Mouse (Mus musculus): ENCODE measurements around the gene Steap2.
"Not testable (repeated sequence)": the region's sequence is repeated elsewhere in the genome, so short reads cannot be mapped to it uniquely, and the experiment has no call there.

Steap2 gene

DNA sequence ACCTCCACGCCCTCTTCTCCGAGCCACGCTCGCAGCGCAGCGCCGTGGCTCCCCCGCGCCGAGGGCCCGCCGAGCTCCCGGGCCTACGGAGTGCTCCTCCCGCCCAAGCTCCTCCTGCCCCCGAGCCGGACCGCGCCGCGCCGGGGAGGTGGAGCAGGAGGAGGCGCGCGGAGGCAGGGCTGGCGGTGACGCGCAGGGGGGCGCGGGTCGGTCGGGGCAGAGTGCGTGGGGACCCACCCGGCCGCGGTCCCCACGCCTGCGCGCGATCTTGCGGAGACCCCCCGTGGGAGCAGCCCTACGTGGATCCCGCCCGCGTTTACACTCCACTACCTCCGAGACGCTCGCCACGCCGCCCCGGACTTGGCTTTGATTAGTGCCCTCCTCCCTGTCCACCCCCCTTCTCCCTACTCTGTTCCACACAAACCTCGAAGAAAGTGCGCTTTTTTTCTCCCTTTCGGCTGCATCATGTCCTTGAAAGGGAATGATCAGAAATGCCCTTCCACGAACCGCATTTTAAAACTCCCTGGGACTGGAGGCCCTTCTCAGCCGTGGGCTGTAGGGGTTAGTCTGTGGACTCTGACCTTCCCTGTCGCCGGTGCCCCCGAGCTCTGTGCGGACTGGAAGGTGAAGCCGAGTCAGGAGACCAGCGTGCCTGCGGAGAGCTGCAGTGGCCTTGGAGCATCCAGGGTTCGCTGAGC, at the start of gene Steap2:
Gene Steap2 (minus strand): TSS at position 623 of the 698 bp plus-strand sequence.
- no peak for DNase-seq

DNA sequence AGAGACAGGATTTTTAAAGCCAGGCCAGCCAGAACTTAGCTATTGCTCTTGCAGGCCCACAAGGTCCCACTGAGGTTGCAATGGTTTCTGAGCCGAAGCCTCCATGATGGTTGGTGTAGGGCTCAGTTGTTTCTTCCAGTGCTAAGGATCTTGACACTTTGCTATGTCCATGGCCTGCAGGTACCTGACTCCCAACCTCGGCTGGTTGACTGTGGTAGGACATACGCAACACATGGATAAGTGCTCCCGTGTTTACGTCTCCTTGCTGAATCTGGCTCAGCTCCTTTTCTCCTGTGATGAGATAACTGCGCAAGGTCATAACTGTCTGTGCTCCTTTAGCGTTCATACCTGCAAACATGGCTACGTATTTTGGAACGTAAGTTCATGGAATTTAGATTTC, 40.1 kb upstream of the Steap2 start:
- no peak for DNase-seq

DNA sequence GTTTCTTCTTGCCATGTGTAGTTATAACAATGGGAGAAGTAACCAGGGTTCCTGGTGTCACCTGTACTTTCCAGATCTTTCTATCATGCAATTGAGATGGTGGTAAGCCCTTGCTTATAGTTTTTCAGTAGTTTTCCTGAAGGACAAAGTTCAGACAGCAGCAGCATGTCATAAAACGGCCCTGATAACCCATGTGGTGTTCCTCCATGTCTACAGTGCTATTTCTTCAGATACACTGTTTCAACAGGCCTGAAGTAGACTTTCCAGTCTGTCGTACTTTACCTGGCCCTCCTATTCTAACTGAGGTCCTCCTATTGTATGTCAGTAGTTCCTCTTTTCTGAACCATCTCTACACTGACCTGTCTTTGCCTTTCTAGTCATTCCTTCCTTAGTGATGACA, 38.5 kb upstream of the Steap2 start:
- no peak for DNase-seq

DNA sequence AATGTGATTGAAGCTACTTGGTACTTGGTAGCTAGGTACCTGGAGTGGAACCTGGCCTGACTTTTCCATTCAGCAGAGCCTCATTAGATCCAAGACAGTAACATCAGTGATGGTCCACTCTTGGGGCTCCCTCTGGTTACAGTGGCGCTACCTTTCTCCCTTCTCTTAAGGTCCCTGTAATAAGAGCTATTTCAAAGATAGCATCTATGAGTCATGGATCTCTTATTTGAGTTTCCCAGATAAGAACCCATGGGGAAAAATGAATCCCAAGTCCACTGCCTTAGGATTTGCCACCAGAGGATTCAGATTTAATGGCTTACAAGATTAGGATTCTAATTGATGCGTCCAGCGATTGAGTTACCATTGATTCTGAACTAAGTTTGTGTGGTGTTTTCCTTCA, 37.8 kb upstream of the Steap2 start:
- DNase-seq: no peak

DNA sequence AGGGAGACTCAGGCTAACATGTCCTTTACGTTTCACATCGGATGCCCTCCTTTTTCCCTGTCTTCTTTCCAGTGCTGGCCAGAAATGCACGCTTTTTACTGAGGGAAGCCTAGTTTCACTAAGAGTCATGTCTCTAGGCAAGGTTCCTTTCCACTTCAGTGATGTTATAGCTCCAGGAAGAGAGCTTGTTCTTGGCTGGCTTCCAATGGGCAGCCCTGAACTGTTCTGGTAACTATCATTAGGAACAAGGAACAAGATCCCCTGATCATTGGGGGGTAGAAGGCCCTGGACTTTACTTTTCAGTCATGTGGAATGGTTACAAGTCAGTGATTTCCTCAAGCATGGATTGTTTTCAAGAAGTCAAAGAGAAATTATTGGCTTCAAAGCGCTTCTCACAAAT, 35.5 kb upstream of the Steap2 start:
- DNase-seq: no peak

DNA sequence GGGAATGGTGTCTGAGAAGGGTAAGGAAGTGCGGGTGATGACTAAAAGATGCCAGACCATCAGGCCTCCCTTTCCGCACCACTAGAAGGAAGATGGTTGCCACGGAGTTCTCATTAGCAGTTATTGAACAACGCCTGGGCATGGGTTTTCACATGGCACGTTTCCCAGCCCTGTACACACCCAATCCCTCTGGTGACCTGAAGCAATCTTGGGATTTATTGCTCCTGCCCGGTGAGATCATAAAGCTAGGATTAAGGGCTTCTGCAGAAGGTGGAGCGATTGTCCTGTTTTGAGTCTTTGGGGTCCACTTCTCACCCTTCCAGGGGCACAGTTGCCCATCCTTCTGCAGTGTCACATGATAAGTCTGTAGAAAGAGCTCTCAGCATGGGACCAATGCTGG, 27.8 kb upstream of the Steap2 start:
- DNase-seq: no peak

DNA sequence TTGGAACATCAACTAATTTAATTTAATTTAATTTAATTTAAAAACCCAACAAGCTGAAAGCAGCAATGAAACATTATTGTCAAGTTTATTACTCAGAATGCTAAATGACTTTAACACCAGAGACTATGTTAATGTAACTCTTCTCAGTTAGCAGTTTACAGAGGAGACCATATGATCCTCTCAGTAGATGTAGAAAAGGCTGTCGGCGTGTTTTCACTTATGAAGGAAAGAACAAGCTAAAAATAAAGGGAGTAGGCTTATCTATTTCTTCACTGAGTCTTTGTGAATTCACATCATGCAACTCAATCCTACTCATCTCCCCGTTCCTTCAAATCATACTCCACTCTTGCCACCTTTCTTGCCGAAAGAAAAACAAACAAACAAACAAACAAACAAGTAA, 16.7 kb upstream of the Steap2 start:
- no peak for DNase-seq

DNA sequence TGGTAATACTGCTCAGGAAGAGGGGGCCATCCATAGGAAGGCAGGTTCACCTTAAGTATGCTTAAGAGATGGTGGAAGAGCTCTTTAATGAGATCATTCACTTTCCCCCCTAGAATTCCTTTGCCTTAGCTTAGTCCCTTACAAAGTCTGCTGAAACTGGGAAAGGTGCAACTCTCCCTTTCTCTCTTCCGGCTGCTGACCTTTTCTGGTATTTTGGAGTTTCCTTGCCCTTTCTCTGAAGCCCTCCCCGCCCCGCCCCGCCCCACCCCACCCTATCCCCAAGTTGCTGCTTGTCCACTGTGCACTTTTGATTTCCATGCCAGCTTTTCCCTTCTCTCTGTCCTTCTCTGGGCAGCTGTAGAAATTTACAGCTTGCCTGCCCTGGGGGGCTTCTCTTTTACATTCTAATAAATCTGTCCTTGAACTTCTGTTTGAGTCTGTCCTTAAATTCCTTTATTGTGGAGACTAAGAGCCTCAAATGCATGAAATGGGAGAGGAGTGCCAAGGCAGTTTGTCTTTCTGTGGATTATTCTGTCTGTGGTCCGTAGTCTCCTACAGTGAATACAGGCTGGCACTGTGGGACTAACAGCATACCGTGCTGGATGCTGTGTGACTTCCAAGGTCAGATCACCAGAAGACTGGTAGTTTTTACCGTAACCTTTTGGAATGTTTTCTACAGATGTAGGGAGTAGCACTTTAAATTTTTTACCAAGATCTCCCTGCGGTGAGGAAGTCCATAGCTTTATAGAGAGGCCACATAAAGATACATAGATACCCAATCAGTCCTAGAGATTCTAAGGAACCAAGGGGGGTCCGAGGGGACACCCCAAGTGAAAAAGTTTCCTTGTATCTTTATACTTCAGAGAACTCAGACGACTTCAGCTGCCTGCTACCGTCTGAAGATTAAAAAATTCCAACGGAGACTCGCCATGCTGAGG, 13.2 kb upstream of the Steap2 start:
- no peak for DNase-seq

DNA sequence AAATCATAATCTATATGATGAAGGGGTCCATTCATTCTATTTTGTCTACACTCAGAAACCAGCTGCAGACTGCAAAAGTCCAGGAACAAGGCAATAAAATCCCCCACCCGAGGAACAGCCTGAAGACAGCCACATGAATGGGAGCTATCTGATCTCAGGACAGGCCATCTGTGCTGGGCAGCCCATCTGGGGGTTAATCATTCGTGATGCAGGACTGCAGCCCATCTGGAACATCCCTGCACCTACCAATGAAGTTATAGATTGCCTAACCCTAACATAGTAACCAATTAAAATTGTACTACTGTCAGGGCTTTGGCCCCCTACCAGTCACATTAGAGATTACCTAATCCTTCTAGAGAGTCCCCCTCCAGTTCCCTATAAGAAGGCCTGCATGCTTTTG, 10.6 kb upstream of the Steap2 start:
- no peak for DNase-seq

DNA sequence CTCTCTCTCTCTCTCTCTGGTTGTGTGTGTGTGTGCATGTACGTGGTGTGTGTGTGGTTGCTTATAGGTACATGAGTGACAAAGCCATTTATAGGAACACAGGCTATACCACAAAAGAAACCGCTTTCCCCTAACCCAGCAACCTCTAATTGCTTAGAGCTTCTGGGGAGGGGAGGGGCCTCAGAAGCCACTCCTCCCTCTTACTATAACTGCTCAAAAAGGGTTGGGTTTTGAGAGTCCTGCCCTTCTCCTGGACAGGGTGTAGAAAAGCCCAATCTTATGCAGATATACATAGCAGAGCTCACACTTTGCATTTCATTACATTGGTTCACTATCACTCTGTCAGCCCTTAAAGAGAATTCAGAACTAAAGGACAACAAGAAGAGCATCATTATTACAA, 6.0 kb upstream of the Steap2 start:
- DNase-seq: no peak

DNA sequence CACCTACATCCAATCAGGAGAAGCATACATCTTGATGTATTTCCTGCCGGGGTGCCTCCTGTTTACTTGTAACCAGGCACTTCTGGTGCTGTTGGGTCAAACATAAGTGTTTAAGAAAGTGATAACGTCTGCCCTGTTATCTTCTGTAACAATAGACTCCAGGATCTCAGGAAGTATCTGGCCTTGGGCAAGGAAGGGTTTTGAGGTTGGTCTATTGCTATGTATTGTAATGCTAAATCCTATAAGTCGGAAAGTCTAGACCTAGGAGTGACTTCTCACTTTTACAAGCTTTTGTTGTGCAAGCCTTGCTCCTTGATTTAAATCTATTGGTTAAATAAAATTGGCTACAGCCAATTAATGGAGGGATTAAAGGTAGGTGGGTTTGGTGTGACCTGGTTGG, 4.5 kb upstream of the Steap2 start:
- DNase-seq: no peak

DNA sequence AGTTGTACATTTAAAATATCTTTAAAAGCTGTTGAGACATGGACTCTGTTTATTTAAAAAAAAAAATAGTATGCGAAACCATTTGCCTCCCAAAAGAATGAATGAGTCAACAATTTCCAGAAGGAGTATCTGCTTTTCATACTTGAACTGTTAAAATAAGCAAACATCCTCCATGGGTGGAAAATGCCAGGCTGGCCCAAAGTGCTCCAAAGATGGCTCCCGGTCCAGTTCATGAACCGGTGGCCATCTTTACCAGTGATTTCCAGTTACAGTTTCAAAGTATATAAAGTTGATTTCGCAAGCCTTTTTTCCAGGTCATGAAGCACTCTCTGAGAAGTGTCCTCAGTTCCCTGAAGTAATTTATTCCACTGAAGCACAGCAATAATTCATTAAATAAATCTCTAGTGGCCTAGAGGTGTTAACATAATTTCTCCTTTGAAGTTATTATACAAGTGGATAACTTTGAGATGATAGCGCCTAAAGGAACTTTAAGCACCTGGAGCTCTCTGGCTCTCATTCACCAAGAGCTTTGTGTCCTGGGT, 1.1 kb upstream of the Steap2 start:
- no peak for DNase-seq

DNA sequence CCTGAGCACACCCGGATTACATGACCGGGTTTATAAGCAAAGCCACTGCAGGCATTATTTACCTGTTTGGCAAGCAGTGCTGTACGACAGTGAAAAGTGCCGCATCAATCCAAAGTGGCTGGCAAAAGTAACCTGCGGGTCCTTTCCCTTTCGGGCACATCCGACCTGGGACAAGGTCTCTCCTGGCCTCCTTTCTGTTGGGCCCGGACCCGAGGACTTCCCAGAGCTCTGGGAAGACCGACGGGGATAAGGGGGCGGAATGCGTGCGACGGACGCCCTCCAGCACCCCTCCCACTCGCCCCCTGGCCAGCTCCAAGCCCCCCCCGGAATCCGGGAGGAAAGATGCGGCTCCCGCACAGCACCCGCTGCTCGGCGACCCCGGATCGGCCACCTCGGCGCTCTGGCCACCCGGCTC, 830 bp downstream of the Steap2 start:
- no peak for DNase-seq

DNA sequence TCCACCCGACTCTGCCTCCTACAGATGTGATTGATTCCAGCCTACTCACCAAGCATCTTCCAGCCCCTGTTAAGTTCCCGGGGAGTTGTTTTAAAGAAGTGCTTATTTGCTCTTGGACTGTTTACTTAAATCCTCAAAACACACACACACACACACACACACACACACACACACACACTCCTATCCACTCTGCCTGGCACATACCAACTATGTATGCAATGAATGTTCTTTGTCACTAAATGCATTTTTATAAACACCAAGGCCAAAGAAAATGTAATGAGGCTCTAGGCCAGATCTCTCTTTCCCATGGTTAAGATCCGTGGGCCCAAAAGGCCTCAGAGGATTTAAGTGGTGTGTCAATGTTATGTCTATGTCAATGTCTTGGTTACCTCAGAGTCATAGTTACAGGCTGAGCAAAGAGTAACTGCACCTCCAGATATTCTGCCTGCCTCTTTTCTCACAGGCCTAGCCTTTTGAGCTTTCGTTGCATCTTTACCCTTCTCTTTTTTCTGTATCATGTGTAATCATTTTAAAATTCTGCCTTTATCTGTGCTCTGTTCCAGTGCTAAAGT, 2.1 kb downstream of the Steap2 start:
- no peak for DNase-seq

DNA sequence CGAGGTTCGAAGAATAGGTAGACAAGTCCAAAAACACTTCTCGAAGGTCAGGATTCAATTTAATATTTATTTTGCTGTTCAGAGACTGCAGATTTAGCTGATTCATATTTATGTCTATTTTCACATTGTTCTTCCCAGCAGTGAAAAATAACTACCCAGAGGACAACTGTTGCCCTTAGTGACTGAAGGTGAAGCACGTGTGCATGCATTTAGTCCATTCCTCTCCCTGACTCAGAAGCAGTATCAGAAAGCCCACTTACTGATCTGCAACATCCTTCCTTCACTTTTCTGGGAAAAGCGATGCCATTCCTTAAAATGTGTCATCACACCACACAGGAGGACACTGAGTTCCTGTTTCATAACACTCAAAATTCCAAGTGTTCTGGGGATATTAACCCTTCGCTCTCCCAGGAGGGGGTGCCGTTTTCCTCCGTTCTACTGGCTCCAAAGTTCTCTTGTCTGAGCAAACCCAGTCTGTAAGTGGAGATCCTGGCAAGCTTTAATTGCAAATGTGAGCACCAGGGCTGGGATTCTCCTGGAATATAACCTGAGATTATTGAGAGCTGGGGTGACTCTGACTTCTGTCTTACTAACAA, 5.3 kb downstream of the Steap2 start:
- no peak for DNase-seq

DNA sequence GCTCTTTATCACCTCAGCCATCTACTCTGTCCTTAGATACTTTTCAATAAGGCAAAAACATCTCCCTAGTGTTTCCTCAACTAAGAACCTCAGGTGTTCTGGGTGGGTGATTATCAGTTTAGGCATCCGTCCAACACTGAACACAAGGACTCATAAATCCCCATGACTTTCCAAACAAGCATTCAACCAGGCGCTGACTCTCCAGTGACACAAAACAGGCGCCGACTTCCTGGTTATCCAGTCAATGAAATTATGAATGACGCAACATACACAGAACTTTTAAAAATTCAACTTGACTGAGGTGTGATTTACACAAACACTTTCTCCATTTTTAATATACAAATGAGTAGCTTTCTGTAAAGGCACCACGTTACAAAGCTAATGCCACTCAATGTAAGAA, 6.2 kb downstream of the Steap2 start:
- no peak for DNase-seq

DNA sequence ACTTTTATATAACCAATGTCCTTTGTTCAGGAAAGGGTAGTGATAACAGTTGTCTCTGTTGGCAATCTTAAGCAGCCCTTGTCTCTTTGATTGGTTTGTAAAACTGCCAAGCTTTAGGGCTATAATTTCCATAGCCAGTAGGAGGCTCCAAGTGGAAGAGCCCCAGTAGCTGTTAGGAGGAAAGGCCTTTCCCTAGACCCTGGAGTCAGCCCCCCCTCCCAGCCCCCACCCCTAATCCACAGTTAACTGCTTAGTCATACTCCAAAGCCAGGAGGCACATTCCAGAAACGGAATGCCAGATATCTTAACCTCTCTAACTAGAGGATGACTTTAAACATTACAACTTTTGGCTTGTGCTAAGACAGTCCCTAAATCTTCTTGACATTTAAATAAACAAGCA, 7.4 kb downstream of the Steap2 start:
- DNase-seq: no peak

DNA sequence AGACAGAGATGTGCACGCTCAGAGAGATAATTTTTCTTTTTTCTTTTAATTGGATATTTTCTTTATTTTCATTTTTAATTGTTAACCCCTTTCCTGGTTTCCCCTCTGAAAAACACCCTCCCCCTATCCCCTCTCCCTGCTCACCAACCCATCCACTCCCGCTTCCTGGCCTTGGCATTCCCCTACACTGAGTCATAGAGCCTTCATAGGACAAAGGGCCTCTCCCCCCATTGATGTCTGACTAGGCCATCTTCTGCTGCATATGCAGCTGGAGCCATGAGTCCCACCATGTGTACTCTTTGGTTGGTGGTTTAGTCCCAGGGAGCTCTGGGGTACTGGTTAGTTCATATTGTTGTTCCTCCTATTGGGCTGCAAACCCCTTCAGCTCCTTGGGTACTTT, 9.4 kb downstream of the Steap2 start:
- not testable (repeated sequence) for DNase-seq

DNA sequence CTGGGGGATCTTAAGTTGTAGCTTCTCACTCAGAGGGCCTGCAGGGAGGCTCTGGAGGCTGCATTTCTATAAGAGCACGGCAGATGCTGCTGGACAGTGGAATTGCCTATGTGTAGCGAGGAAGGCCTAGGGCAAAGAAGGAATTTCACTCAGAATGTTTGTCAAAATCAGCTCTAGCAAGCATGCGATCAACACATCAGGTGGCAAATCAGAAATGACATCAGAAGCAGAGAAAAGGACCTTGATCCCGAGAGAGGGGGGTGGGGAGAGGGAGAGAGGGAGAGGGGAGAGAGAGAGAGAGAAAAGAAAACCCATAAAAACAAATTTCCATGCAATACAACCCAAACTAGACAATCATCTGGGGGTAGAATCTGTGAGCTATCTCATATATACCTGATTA, 11.1 kb downstream of the Steap2 start:
- DNase-seq: no peak

DNA sequence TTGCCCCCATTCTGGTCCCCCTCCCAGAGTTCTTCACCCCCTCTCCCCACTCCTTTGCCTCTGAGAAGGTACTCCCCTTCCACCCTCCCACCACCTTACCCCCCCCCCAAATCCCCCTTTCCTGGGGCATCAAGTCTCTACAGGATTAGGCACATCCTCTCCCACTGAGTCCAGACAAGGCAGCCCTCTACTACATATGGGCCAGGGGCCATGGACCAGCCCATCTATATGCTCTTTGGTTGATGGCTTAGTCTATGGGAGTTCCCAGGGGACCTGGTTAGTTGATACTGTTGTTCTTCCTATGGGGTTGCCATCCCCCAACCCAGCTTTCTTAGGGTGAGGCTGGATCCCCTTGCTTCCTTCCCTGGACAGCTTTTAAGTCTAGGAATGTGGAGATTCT, 14.9 kb downstream of the Steap2 start:
- no peak for DNase-seq

DNA sequence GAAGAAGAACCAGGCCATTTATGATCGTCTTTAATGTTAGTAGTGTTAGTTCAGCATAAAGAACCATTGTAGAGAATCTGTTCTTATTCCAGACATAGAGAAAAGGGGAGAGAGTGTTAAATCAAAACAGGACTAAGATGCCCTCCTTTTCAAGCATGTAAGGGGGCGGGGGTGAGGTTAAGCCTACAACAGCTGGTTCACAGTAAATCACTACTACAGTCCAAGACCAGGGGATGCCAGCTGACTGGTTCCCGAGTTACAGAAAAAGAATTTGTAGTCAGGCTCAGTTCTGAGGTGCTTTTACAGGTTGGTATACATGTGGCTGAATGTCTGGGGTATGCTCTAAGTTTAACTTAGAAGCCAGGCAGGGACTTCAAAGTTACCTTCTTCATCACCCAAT, 18.3 kb downstream of the Steap2 start:
- DNase-seq: no peak

DNA sequence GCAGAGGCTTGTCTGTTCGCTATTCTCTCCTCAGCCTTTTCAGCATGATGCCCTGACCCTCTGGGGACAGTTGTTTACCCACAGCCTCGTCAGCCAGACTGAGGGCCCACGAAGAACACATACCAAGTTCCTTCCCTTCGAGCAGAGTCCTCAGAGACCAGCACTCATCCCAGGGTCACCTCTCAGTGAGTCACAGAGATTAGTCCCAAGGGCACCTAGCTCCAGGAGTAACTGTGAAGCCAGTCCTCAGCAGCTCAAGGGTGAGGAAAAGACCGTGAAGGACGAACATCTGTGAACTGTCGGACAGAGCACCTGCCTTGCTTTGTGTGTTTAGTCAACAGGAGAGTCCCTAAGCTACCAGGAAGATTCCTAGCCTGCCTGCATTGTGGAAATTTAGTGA, 25.5 kb downstream of the Steap2 start:
- DNase-seq: no peak

DNA sequence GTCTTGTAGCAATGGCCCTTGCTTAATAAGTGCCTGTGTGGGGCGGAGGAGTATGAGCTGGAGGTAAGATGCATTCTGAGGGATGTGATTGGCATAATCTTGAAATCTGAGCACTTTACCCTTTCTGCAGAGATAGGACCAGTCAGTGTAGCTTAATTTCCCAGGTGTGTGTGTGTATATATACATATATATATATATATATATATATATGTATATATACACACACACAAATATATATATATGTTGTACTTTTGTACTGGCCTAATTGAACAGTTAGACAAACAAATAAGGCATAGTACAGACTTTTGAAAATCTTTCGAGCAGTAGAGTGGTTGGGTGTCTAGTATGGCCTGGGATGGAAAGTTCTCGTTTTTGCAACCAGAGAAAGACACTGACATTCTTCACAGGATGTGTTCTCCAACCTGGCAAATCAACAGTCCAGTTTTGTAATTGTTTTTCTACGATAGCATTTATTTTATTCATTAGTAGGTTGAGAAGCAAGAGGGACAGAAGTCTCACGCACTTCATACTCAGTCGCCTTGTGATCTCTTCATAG, 29.9 kb downstream of the Steap2 start:
- DNase-seq: no peak

Measured in B cell, adult 2 months (primary cell).